Mouse (Mus musculus): ENCODE data around the gene Slc47a2. TPM values are rescaled to one million over a fixed set of nuclear protein-coding genes. Genes with fewer than 3 reads are reported as not detected.

Gene Slc47a2
- polyA plus RNA-seq, 1 experiment, result 87.1 TPM

GRCm38 (mm10) chr11:61252807-61253206 lies 89.9 kb downstream of the Slc47a2 start:
- TF ChIP-seq CTCF (IDR thresholded peaks at IDR 0.05; ENCODE audit: control insufficient read depth, insufficient read depth, insufficient replicate concordance, low read depth, low read length) (no peak), POLR2A (IDR thresholded peaks at IDR 0.05; ENCODE audit: control insufficient read depth, low read depth, low read length) (no peak)
- no peaks in the 10 kb centered on the region; the same call in 1 of the 2 replicates for H3K36me3 ChIP-seq (ENCODE audit: control insufficient read depth, insufficient read depth, low read length)
- no peak overlapping the region for H3K4me3 ChIP-seq (ENCODE audit: control insufficient read depth, low read depth, low read length)
- peaks cover 3% of the 10 kb centered on the region for H3K4me1 ChIP-seq (ENCODE audit: control insufficient read depth, insufficient read depth, low read length)
- no peaks in the 10 kb centered on the region for H3K27me3 ChIP-seq (ENCODE audit: control insufficient read depth, insufficient read depth, low read length)
- no peak overlapping the region for H3K27ac ChIP-seq (ENCODE audit: control insufficient read depth, insufficient read depth, low read depth, low read length)

- no peaks in the 10 kb centered on the region for H3K27me3 ChIP-seq (ENCODE audit: control insufficient read depth, insufficient read depth, low read length)
- no peak overlapping the region for H3K4me3 ChIP-seq (ENCODE audit: control insufficient read depth, low read depth, low read length)
- TF ChIP-seq POLR2A (IDR thresholded peaks at IDR 0.05; ENCODE audit: control insufficient read depth, low read depth, low read length), result no peak
- TF ChIP-seq CTCF (IDR thresholded peaks at IDR 0.05; ENCODE audit: control insufficient read depth, insufficient read depth, insufficient replicate concordance, low read depth, low read length), result no peak
- no peaks in the 10 kb centered on the region; the same call in 1 of the 2 replicates for H3K36me3 ChIP-seq (ENCODE audit: control insufficient read depth, insufficient read depth, low read length)
- peaks cover 3% of the 10 kb centered on the region for H3K4me1 ChIP-seq (ENCODE audit: control insufficient read depth, insufficient read depth, low read length)
- no peak overlapping the region for H3K27ac ChIP-seq (ENCODE audit: control insufficient read depth, insufficient read depth, low read depth, low read length)
Measured at GRCm38 (mm10) chr11:61251741-61252140, 90.9 kb downstream of the Slc47a2 start.

Other genes starting within 250 kb of the Slc47a2 start
- gene Tnfrsf13b, start 216.1 kb downstream of the Slc47a2 start, polyA plus RNA-seq (2012; rRNA removed), result 0.19 and 0.61 TPM in 2 replicates
- 12.3 and 15.8 TPM in 2 replicates for gene Usp22, start 167.8 kb downstream of the Slc47a2 start, polyA plus RNA-seq (2012; rRNA removed)
- gene Aldh3a1, start 135.3 kb downstream of the Slc47a2 start, polyA plus RNA-seq (2012; rRNA removed), result 1.0 and 1.6 TPM in 2 replicates
- 18.3 and 21.3 TPM in 2 replicates for gene Aldh3a2, start 75.4 kb downstream of the Slc47a2 start, polyA plus RNA-seq (2012; rRNA removed)
- 0.82 and 1.4 TPM in 2 replicates for gene Slc47a1, start 35.5 kb upstream of the Slc47a2 start, polyA plus RNA-seq (2012; rRNA removed)
- 18.2 and 18.4 TPM in 2 replicates for gene Rnf112, start 111.3 kb upstream of the Slc47a2 start, polyA plus RNA-seq (2012; rRNA removed)
- 24.6 and 29.5 TPM in 2 replicates for gene Mfap4, start 142.6 kb upstream of the Slc47a2 start, polyA plus RNA-seq (2012; rRNA removed)
- 9.6 and 10.6 TPM in 2 replicates for gene Mapk7, start 151.5 kb upstream of the Slc47a2 start, polyA plus RNA-seq (2012; rRNA removed)
- 295 and 310 TPM in 2 replicates for gene B9d1, start 162.3 kb upstream of the Slc47a2 start, polyA plus RNA-seq (2012; rRNA removed)
- gene Epn2, start 236.8 kb upstream of the Slc47a2 start, polyA plus RNA-seq (2012; rRNA removed), result 18.3 and 25.7 TPM in 2 replicates